Mouse (Mus musculus) lung, embryonic 15.5 days (tissue): ENCODE data around the gene Ndufa13. TPM values are rescaled to one million over a fixed set of nuclear protein-coding genes. Genes with fewer than 3 reads are reported as not detected.

ENCODE experiments used
- ATAC-seq: fragments of 200-750 bp; cut with Nextera tagmentation; 2 replicates; pipeline ENCODE4 v1.8.0; 2017; ENCODE audit warnings: moderate number of reproducible peaks, borderline replicate concordance; ENCODE audit not compliant: low FRiP score, low TSS enrichment; ENCODE audit errors: extremely low read depth
- H3K27ac ChIP-seq: fragments of 300-500 bp; sonication (generic); 2 replicates; pipeline ENCODE4 v1.5.1; 2015; ENCODE audit warnings: moderate library complexity, mild to moderate bottlenecking, inconsistent platforms
- H3K27me3 ChIP-seq: fragments of 300-500 bp; sonication (generic); 2 replicates; pipeline ENCODE4 v1.6.1; 2015; ENCODE audit warnings: inconsistent platforms
- H3K36me3 ChIP-seq: fragments of 300-500 bp; sonication (generic); 2 replicates; pipeline ENCODE4 v1.6.1; 2015; ENCODE audit warnings: inconsistent platforms
- H3K4me1 ChIP-seq: fragments of 300-500 bp; sonication (generic); 2 replicates; pipeline ENCODE4 v1.6.1; 2015; ENCODE audit warnings: inconsistent platforms
- H3K4me2 ChIP-seq: fragments of 300-500 bp; sonication (generic); 2 replicates; pipeline ENCODE4 v1.6.1; 2015; ENCODE audit warnings: inconsistent platforms, mild to moderate bottlenecking, moderate library complexity
- H3K4me3 ChIP-seq: fragments of 300-500 bp; sonication (generic); 2 replicates; pipeline ENCODE4 v1.5.1; 2015; ENCODE audit warnings: mild to moderate bottlenecking, inconsistent platforms
- H3K9ac ChIP-seq: fragments of 300-500 bp; sonication (generic); 2 replicates; pipeline ENCODE4 v1.6.1; 2015; ENCODE audit warnings: inconsistent platforms
- H3K9me3 ChIP-seq: fragments of 300-500 bp; sonication (generic); 2 replicates; pipeline ENCODE4 v1.6.1; 2016; ENCODE audit warnings: inconsistent platforms
- WGBS: fragments of 180-500 bp; shearing (Covaris S2); methylation state at CpG from one replicate; pipeline ENCODE4 v1.1.7; 2015; 5-methylcytosine and 5-hydroxymethylcytosine counted together
- polyA plus RNA-seq: library from polyadenylated mRNA; unstranded; fragments of >200 nt; fragmentation: Nextera tagmentation; extraction: Ambion mirVana; gene quantifications from 2 replicates; pipeline ENCODE4 v1.2.1, GENCODE M21; 2015

The Ndufa13 gene
- polyA plus RNA-seq, 1 experiment from 2014 or later: 162 TPM

DNA sequence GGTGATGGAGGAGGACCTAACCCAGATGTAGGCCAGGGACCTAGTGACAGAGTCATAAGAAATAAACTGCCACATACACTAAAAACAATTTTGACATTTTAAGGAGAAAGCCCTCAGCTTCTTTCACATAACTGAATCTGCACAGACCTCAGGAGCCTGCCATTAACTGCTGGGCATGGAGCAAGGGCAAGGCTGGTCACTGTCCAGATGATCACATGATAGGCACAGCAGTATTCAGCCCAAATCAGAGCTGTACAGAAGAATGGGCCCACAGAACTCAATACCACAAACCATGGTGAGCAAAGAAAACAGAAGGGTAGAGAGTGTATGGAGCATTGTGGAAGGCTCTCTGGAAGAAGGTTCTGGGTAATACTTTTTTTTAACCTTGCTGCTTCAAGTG is 24.5 kb upstream of the Ndufa13 start:
- Histone ChIP-seq H3K4me1 (no peaks in the 10 kb centered on the region), H3K9ac (no peak overlapping the region), H3K27me3 (no peaks in the 10 kb centered on the region), H3K27ac (no peak overlapping the region), H3K36me3 (peaks cover 8% of the 10 kb centered on the region; the same call in 1 of the 2 replicates), H3K4me2 (no peak overlapping the region), H3K4me3 (no peak overlapping the region), H3K9me3 (no peaks in the 10 kb centered on the region)
- no peak for ATAC-seq

GRCm38 (mm10) chr8:69923986-69924385 is 21.6 kb upstream of the Ndufa13 start:
- Histone ChIP-seq H3K9ac (no peak overlapping the region), H3K4me1 (peaks cover 16% of the 10 kb centered on the region; the same call in 1 of the 2 replicates)

DNA sequence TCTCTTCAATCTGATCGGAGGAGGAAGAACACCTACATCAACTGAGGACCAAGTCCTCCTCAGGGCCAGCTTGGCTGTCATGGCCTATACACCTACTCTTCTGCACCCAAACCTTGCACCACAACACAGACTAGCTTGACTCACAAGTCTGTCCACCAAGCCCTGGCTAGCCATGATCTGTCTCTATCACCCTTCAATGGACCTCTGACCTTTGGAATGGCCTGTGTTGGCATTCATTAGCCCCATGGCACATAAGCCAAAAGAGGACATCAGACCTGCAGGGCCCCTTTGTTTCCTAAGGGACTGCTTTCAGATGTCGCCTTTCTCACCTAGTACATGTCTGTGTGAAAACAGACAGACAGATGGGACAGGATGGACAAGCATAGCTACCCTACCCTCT is 18.8 kb upstream of the Ndufa13 start:
- Histone ChIP-seq H3K4me1 (peaks cover 16% of the 10 kb centered on the region; the same call in 1 of the 2 replicates), H3K9me3 (no peaks in the 10 kb centered on the region), H3K27me3 (no peaks in the 10 kb centered on the region), H3K9ac (no peak overlapping the region), H3K27ac (no peak overlapping the region), H3K4me2 (no peak overlapping the region), H3K4me3 (no peak overlapping the region), H3K36me3 (peaks cover 15% of the 10 kb centered on the region)
- no peak for ATAC-seq
- WGBS: 93% methylated on average over 2 of the region's 2 CpGs

More at GRCm38 (mm10) chr8:69923986-69924385, 21.6 kb upstream of the Ndufa13 start:
- H3K4me2 ChIP-seq: no peak overlapping the region
- whole genome bisulfite sequencing: 43% methylated on average over 1 of the region's 1 CpGs
- H3K27me3 ChIP-seq: no peaks in the 10 kb centered on the region
- H3K27ac ChIP-seq: no peak overlapping the region
- no peak overlapping the region for H3K4me3 ChIP-seq
- no peak for ATAC-seq
- H3K36me3 ChIP-seq: peaks cover 8% of the 10 kb centered on the region; the same call in 1 of the 2 replicates
- no peaks in the 10 kb centered on the region for H3K9me3 ChIP-seq

- Histone ChIP-seq H3K9ac (no peak overlapping the region), H3K36me3 (peaks cover 26% of the 10 kb centered on the region), H3K4me1 (peaks cover 16% of the 10 kb centered on the region; the same call in 1 of the 2 replicates), H3K4me2 (peak overlapping the region; percentile 18; the same call in 1 of the 2 replicates), H3K9me3 (no peaks in the 10 kb centered on the region), H3K4me3 (no peak overlapping the region), H3K27me3 (no peaks in the 10 kb centered on the region), H3K27ac (0 out of 2 replicates have a peak overlapping the region, but pooled peaks have one; percentile 20)
- WGBS: 27% methylated on average over 11 of the region's 11 CpGs
- peak; percentile 24; the same call in 1 of the 2 replicates for ATAC-seq
Observed at GRCm38 (mm10) chr8:69919876-69920662, 17.7 kb upstream of the Ndufa13 start.

DNA sequence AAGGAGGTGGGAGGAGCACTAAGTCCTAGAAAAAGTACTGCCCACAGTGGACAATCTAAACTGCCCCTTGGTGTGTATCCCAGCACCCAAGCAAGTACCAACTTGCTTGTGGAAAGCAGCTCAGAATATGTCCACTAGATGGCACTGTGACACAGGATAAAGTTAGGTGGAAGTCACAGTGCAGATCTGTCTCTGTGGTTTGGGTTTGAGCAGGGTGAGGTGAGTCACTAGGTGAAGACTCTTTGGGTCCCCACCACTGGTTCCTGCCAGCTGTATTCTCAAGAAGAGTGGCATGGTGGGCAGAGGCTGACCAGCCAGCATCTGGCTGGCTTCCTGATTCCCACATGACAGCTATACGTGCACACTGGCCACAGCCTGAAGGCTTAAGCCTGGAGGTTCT is 16.7 kb upstream of the Ndufa13 start:
- Histone ChIP-seq H3K4me1 (peaks cover 16% of the 10 kb centered on the region; the same call in 1 of the 2 replicates), H3K4me2 (no peak overlapping the region), H3K27me3 (no peaks in the 10 kb centered on the region), H3K27ac (no peak overlapping the region), H3K9ac (no peak overlapping the region), H3K9me3 (no peaks in the 10 kb centered on the region), H3K4me3 (no peak overlapping the region), H3K36me3 (peaks cover 35% of the 10 kb centered on the region)
- 0 out of 2 replicates have a peak, but pooled peaks have one; percentile 32 for ATAC-seq
- 60% methylated on average over 1 of the region's 1 CpGs for WGBS

DNA sequence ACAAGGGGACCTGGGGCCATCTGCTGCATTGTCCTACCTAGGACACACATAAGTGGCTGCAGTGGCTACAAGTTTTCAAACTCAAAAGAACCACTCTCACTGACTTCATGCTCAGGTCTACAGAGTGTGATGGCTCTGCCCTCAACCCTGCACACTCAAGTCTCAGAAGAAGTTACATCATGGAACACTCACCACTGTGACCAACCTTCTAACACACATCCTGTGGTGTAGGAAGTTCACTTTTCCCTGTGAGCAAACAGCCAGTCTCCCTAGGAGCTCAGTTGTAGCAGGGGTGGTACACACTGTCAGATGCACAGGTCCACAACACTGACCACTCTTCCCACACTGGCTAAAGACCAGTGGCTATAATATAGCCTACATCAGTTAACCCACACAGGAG is 16.1 kb upstream of the Ndufa13 start:
- no peaks in the 10 kb centered on the region for H3K27me3 ChIP-seq
- ATAC-seq: no peak
- H3K4me3 ChIP-seq: no peak overlapping the region
- no peaks in the 10 kb centered on the region for H3K9me3 ChIP-seq
- H3K27ac ChIP-seq: no peak overlapping the region
- H3K36me3 ChIP-seq: peaks cover 40% of the 10 kb centered on the region
- H3K4me2 ChIP-seq: no peak overlapping the region
- H3K9ac ChIP-seq: no peak overlapping the region
- peaks cover 16% of the 10 kb centered on the region; the same call in 1 of the 2 replicates for H3K4me1 ChIP-seq

GRCm38 (mm10) chr8:69915748-69916147 is 13.4 kb upstream of the Ndufa13 start:
- WGBS: 57% methylated on average over 5 of the region's 5 CpGs
- Histone ChIP-seq H3K4me3 (no peak overlapping the region), H3K27me3 (no peaks in the 10 kb centered on the region), H3K4me2 (no peak overlapping the region), H3K9me3 (no peaks in the 10 kb centered on the region), H3K4me1 (peaks cover 7% of the 10 kb centered on the region; the same call in 1 of the 2 replicates), H3K9ac (no peak overlapping the region), H3K27ac (no peak overlapping the region), H3K36me3 (peaks cover 68% of the 10 kb centered on the region)
- ATAC-seq: no peak

GRCm38 (mm10) chr8:69914526-69914925 is 12.2 kb upstream of the Ndufa13 start:
- ATAC-seq: no peak
- H3K27me3 ChIP-seq: no peaks in the 10 kb centered on the region
- no peak overlapping the region for H3K27ac ChIP-seq
- no peak overlapping the region for H3K4me3 ChIP-seq
- no peak overlapping the region for H3K9ac ChIP-seq
- no peaks in the 10 kb centered on the region for H3K4me1 ChIP-seq
- H3K4me2 ChIP-seq: no peak overlapping the region
- WGBS: 82% methylated on average over 4 of the region's 4 CpGs
- no peaks in the 10 kb centered on the region for H3K9me3 ChIP-seq
- H3K36me3 ChIP-seq: peaks cover 80% of the 10 kb centered on the region

GRCm38 (mm10) chr8:69912478-69913074 is 10.2 kb upstream of the Ndufa13 start:
- WGBS: 86% methylated on average over 12 of the region's 12 CpGs
- Histone ChIP-seq H3K9ac (no peak overlapping the region), H3K4me2 (no peak overlapping the region), H3K36me3 (peaks cover 97% of the 10 kb centered on the region), H3K27me3 (no peaks in the 10 kb centered on the region), H3K4me1 (no peaks in the 10 kb centered on the region), H3K9me3 (no peaks in the 10 kb centered on the region), H3K4me3 (no peak overlapping the region), H3K27ac (no peak overlapping the region)
- ATAC-seq: no peak

GRCm38 (mm10) chr8:69911917-69912316 is 9.6 kb upstream of the Ndufa13 start:
- Histone ChIP-seq H3K36me3 (peaks cover 90% of the 10 kb centered on the region), H3K27me3 (no peaks in the 10 kb centered on the region), H3K4me1 (no peaks in the 10 kb centered on the region), H3K9me3 (no peaks in the 10 kb centered on the region), H3K27ac (no peak overlapping the region), H3K4me3 (no peak overlapping the region), H3K4me2 (no peak overlapping the region), H3K9ac (no peak overlapping the region)
- WGBS: 89% methylated on average over 13 of the region's 13 CpGs
- no peak for ATAC-seq

DNA sequence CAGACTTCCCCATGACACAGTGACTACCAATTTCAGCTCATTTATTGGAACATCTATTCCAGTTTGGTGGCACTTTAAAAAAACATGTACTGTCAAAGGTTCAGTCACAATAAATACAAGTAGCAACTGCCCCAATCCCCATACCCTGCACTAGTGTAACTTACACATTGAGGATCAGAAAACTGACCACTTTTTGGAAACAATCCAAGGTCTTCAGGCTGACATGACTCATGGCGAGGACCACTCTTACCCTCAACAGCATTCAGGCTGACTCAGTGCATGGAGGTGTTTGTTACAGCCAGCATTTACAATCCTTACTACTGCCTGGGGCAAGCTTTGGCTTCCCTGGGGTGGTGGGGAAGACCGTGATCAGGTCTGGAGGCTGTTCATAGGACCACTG is 4.7 kb upstream of the Ndufa13 start:
- no peaks in the 10 kb centered on the region for H3K27me3 ChIP-seq
- no peaks in the 10 kb centered on the region for H3K9me3 ChIP-seq
- WGBS: 71% methylated on average over 2 of the region's 2 CpGs
- H3K4me2 ChIP-seq: no peak overlapping the region
- ATAC-seq: no peak
- peaks cover 43% of the 10 kb centered on the region for H3K36me3 ChIP-seq
- no peak overlapping the region for H3K27ac ChIP-seq
- H3K4me1 ChIP-seq: peaks cover 12% of the 10 kb centered on the region
- H3K9ac ChIP-seq: no peak overlapping the region
- H3K4me3 ChIP-seq: no peak overlapping the region

DNA sequence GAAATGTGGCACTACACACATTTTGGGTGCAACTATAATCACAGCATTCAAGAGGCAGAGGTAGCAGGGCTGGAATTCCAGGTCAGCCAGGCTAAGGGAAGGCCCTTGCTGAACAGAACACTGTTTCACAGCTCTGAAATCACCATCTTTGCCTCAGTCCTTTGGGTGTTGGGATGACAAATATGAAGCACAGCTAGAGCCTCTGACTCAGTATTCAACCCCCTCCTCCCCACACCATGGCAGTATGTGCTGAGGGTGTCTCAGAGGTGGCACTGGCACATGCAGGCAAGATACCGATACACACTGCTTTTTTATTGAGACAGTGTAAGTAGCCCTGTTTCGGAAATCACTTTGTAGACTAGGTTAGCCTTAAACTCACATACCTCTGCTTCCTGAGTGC is 3.9 kb upstream of the Ndufa13 start:
- peaks cover 17% of the 10 kb centered on the region for H3K4me1 ChIP-seq
- no peak overlapping the region for H3K9ac ChIP-seq
- H3K27me3 ChIP-seq: no peaks in the 10 kb centered on the region
- WGBS: 82% methylated on average over 2 of the region's 2 CpGs
- H3K36me3 ChIP-seq: peaks cover 35% of the 10 kb centered on the region
- no peaks in the 10 kb centered on the region for H3K9me3 ChIP-seq
- no peak overlapping the region for H3K4me3 ChIP-seq
- H3K27ac ChIP-seq: no peak overlapping the region
- no peak for ATAC-seq
- no peak overlapping the region for H3K4me2 ChIP-seq
